Mouse (Mus musculus) testis, postnatal 14 days (tissue): ENCODE measurements around the gene Wiz.
A peak's percentile ranks its signal among the peaks of the same experiment; 100 is the strongest.

ENCODE experiments used
- DNase-seq: peaks from one replicate; pipeline ENCODE4 v3.0.0; 2021; ENCODE audit warnings: low spot score

Wiz gene

DNA sequence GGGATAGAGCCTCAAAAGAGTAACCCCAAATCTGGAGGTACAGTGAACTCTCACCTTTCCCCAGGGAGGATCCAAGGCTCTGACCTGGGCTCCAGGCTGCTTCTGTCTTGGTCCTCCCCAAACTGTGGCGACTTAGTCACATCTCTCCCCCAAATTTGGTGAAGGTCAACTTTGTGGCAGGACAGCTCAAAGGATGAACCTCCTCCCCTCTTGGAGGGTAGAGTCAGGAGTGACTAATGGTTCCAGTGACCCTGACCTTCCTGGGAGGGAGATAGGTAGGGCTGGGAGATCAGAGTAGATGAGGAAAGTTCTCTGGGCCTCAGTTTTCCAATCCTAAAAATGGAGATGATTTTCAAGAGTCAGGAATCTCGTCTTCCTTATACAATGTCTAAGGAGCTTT is 10.5 kb downstream of the Wiz start:
- no peak for DNase-seq

DNA sequence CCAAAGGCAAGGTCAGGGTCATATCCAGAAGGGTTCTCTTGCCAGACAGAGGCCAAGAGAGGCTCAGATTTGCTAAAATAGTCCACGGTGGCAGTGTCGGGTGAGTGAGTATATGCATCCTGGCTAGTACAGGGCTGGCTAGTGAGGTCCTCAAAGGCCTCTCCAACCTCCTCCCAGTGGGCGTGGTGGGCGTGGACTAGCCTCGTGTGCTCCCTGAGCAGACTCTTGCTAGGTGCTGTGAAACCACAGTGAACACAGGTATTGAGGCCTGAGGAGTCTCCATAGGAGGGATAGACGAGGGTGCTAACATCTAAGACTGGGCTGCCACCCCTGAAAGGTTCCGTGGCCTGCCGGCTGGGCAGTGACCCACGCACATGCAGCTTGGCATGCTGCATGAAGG is 12.1 kb downstream of the Wiz start:
- DNase-seq = no peak

DNA sequence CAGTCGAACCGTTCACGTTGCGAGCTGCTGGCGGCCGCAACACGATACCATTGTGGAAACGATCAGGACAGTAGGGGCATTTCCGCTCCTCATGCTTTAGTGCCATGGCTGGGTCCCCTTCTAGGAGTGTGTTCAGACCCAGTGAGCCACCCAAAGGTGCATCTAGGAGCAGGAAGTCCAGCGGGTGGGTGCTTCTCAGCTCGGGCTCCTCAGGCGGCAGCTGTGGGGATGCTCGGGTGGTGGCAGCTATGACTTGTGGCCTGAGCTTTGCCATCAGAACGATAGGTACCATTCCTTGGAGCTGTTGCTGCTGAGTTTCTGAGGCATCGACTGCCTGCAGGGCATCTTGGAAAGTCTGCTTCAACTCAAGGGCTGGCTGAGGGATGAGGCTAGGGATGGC is 12.8 kb downstream of the Wiz start:
- no peak for DNase-seq

DNA sequence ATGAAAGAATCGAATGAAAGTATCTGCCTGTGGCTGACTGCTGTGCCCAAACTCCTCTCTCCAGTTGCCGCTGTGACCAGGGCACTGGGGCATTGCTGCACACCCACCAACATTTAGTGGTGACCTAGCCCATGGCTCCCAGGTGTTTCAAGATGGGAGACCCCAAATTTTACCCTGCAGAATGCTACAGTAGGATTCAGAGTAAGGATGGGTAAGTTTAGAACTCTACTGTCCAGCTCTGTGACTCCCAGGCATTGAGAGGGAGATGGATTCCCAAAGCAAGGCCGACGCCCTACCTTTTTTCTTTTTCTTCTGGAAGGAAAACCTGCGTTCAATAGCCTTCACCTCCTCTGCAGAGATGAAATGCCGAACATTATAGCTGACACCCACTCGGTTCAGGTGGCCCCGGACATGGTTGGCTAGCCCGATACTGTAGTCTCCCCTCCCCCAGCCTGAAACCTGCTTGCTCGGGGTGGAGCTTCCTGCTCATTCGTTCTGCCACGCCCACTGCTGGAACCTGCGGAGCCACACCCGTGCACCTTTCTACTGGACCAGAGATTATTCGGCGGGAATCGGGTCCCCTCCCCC is 20.2 kb downstream of the Wiz start:
- DNase-seq = no peak

DNA sequence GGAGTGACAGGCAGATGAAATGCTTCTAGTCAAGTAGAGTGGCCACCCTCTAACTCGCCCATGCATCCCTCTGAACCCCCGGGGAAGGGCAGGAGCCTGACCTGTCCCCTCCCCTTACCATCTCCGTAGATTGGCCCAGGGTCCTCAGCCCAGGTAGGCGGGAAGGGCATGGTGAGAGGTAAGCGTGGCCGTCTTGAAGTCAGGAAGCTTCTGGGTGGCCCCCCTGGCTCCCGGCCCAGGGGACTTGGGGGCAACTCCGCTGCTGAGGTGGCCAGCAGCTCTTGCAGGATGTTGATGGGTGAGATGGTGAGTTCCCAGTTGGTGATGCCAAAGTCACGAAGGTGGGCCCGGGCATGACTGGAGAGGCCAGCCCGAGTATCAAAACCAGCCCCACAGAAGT is 21.5 kb downstream of the Wiz start:
- no peak for DNase-seq

DNA sequence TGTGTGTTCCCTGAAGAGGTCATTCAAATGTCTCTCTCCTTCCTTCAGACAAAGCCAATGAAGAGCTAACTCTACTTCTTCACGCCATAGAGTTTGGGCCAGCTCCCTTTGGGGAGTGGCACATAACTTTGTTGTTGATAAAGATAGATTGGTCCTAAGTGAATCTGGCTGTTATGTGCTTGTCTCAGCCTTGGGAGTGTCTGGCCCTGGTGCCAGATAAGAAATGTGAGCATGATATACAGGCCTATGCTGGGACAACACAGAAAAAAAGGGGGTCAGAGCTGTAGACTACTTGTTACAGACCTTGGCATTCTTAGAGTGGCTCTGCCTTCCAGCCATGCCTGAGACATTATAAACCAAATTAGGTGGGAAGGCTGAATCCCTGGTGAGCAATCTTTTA is 23.9 kb downstream of the Wiz start:
- no peak for DNase-seq

DNA sequence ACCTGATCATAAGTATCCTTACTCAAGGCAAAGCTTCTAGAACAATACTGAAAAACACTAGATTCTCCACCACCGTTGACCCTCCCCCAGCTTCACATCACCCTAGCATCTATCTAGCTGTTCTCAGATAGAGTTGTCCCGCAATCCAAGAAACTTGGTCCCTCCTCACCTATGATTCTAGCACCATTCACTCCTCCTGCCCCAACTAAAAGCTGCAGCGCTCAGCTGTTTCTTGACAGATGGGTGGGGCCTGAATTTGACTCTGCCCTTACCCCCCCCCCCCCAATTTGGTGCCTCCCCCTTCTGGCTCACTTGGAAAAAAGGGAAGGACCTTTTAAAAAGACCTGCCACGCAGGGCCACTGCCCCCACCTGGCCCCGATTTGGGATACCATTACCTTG is 24.4 kb downstream of the Wiz start:
- DNase-seq = no peak

DNA sequence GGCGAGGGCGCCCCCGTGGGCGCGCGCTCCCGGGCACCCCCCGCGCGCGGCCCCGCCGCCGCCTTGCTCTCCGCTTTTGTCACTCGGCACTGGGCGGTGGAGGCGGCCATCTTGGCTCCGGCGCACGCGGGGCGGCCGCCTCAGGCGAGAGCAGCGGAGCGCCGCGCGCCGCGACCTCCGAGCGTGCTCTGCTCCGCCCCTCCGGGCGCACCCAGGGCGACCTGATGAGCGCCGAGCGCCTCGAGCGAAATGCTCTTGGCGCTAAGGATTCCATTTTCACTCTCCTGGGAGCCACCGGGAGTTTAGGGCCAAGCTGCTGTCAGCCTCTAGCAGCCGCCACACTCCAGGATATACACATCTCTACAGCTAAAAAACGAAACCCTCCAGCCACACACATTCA is 24.9 kb downstream of the Wiz start:
- peak; percentile 92 for DNase-seq

DNA sequence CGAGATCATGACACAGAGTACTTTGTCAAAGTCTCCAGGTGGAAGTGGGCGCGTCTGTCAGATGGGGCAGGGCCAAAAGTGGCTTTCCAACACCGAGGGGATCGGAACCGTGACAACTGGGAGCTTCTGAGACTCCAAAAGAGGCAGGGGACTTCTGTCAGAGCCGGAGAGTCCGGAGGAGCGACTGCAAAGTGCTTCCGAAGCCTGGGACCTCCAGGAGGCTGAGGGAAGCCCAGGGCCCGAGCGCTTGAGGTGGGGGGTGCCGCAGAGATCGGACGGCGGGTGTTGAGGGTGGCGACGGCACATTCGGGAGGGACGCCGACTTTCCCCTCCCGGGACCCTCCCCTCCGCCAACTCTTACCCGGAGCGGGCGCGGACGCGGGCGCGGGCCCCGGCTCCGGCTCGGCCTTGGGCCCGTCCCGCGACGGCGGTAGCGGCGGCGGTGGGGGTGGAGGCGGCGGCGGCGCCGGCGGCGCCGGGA is 25.4 kb downstream of the Wiz start:
- DNase-seq = peak; percentile 54

DNA sequence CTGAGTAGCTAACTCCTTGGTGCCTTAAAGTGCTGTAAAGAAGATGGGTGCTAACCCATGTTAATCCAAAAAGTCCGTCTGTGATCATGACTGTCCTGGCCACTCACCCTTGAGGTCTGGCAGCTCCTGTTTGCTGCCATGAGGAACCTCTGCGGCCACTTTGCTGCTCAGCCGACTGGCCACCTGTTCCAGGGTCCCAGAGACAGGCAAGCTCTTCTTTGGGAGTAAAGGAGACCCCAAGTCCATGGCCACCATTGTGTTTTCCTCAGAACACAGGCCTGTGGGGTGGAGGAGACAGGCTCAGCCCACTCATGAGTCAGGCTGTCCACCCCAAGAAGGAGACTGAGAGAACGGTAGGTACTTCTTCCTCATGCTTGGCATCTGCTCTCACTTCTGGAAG is 26.6 kb downstream of the Wiz start:
- no peak for DNase-seq

DNA sequence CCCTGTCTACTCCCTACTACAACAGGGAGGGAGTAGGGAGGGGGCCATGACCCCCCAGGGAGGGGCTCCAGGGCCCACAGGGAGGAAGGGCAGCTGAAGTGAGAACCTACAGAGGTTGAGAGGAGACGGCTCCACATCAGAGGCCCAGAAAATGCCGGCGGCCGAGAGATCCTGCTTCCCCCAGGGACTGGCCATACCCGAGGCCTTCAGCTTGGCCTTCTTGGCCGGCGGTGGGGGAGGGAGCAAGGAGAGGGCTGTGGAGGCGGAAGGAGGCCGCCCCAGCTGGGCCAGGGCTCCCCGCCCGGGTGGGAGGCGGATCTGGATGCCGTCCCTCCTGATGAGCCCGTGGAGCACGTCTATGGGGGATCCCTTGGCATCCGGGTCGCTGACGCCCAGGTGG is 29.3 kb downstream of the Wiz start:
- DNase-seq = no peak

DNA sequence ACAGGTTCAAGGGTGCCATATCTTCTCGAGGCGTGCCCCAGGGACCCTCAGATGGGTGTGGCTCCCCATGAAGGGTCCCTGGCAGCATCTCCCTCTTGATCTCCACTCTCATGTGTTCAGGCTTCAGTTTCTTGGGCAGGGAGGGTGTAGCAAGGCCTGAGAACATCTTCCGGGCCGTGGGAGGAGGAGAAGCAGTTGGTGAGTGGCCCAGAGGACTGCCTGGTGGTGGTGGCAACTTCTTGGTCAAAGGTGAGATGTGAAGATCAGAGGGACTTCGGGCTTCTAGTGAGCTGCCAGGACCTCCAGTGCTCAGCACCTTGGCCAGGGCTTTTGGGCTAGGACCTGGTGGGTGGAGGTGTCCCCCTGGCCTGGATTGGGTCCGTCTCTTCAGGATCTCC is 30.3 kb downstream of the Wiz start:
- DNase-seq = no peak

DNA sequence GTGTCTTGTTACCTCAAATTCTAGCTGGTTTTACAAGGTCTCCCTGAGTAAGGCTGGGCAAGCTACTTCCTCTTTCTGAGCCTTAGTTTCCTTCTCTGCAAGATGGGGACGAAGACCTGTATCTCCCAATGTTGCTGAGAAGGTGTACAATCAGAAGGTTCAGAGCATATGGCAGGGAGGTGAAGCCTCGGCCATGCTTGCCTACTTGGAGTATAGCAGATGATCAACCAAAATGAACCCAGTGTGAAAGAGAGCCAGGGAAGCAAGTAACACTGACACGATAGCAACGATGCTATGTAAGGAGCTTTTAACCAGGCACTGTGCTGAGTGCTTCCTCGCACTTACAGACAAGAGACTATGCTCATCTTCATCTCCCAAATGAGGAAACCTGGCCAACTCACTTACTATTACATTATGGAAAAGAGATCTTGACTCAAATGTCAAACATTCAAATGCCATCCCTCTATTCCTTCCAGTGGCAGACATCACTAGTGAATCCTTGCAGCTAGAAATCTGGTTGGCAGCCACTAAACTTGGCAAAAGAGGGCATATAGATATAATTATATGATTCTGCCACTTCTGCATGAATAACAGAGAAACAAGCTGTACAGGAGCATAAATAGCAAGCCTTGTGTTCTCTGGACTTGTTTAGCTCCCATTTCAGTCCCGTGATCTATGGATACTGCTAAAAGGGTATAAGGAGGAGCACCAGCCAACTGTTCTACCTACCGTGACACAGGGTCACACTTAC is 30.9 kb downstream of the Wiz start:
- DNase-seq = no peak

DNA sequence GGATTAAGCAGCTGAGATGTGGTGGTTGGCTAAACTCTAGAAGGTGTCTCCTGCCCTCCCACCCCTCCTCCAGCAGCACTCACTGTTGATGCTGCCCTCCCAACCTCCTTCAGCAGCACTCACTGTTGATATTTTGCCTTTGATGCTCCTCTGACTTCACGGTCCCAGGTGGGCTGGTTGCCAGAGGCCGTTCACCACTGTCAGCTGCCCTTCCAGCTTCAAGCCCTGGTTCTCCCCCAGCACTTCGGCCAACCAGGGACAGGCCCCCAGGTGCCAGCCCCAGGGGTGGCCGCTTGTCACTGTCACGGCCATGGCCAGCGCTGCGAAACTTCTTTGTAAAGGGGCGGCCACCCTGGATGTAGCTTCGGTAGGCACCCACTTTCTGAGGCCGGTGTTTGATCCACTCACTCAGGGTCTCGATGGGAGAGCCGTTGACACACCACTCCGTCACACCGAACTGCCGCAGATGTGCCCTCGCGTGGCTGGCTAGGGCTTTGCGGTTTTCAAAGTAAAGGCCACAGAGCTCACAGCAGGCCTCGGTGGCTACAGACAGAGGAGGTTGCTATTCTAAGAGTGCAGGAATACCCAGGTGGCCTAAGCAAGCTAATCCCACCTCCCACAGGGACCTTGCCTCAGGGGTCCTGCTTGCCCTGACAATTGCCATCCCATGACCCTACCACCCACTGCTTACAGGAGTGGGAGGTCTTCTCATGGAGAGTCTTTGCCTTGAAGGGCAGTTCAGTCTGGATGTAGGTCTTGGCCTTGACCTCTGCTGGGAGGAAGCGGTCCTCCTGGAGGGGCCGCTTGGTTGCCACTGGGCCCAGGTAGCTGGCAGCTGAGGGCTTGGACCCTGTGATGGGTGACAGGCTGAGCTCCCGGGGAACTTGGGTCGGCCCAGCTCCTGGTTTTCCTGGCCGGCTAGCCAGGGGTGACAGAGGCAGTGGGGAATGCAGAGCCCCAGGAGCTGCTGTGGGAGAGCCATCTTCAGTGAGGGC is 32.2 kb downstream of the Wiz start:
- DNase-seq = no peak

DNA sequence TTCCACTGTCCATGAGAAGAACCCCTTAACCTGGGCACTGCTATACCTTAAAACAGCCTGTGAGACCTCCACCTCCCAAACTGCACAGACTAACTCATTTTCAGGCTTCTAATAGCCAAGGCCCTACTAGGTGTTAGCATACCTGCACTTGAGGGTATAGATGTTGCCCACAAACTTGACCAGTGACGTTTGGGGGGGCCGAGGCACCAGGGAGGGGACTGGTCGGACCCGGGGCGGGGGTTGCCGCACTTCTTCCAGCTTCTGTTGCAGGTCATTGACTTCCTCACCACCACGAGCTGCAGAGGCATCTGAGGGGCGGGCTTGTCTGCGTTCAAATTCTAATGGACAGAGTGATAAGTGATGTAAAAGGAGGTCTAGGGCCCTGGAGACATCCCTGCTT is 33.0 kb downstream of the Wiz start:
- DNase-seq = no peak

DNA sequence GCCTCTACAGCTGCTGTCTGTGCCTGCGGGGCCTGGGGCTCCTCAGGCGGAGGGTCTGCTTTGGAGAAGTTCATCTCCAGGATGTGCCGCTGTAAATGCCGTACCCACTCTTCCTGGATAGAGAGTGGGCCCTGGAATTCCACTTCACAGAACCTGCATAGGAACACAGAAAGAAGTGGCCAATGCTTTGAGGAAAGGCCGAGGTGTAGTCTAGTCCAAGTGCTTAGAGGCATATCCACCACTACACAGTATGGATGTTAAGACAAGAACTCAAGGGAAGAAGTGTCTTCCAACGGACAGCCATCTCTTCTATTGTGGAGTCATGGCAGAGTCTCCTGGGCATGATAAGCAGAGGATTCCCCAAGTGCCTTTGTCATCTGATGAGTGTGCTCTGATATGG is 34.2 kb downstream of the Wiz start:
- no peak for DNase-seq

DNA sequence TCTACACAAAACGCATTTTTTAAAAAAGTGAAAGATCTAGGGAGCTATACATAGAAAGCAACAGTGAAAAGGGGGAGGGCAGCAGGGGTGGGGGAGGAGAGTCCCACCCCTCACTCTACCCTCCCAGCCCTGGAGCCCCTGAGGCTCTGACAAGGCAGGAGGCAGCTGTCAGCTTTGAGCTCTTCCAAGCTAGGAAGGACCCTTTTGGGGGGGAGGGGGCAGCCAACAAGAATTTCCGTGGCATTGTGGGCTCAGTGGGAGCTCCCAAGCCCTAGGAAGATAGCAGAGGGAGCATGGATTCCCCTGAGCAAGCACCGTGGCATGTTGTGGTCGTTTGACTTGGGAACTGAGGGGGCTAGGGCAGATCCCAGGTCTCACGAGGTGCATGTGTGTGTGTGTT is 35.0 kb downstream of the Wiz start:
- no peak for DNase-seq

DNA sequence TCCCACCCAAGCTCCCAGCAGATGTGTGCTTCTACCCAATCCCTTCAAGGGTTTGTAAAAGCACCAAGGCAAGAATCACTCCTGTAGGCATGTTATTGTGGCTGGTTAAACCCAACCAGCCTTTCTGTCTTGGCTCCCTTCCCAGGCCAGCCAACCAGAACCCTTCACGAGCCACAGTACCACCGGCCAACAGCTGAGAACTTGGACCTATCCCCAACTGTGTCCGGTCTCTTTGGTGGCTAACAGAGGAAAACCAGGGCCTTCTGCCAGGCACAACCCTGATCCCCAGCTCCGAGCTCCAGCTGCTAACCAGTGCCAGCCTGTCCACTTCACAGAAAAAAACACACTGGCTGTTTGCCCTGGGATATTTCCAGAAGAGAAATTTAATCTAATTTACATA is 35.5 kb downstream of the Wiz start:
- DNase-seq = no peak

DNA sequence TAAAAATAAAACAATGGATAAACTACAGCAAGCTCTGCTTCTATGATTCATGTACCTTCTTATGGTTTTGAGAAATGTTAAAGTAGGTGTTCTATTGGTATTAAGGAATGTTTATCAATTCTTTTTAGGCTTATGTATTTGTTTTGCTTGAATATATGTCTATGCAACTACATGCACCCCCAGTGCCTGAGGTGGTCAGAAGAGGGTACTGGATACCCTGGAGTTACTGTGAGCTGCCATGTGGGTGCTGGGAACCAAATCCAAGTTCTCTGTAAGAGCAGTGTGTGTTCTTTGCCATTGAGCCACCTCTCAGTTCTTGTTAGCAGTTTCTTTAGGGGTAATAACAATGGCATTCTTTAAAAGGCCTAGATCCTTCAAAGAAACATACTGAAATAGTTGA is 37.5 kb downstream of the Wiz start:
- DNase-seq = no peak

DNA sequence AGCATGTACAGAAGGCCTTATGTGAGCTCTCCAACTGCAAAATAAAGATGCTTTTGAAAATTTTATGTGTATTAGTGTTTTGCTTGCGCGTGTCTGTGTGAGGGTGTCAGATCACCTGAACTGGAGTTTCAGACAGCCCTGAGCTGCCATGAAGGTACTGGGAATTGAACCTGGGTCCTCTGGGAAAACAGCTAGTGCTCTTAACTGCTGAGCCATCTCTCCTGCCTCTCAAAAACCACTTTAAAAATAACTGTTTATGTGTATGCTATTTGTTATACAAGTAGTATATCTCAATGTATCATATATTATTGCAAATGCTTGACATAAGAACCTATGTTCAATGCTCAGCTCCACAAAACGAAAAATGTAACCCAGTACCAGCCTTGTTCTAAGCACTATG is 38.0 kb downstream of the Wiz start:
- no peak for DNase-seq

DNA sequence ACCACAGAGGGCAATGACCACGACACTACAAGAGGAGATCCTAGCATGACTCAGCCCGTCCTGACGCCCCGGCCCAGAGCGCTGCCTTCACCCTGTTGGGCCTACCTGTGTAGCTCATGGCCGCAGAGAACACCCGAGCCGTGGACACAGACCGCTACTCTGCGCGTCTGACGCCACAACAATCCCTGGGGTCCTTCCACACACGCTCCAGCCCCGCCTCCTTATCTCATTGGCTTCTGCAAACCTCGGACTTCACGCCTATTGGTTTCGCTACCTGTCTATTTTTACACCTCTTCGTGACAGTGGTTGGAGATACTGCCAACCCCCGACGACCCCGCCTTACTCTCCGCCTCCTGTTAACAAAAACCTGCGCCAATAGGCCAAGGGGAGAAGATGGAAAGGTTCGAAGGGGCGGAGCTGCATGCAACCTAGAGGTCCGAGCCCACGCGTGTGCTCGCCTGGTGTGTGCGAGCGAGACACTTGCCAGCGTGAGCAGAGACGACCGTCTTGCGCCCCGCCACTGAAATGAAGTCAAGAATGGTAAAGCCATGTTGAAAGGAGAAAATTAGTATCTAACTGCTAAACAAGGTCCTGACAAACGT is 38.8 kb downstream of the Wiz start, which contains the start of gene Akap8l:
Gene Akap8l, minus strand, starts transcription at position 226 of the 602 bp plus-strand sequence.
- DNase-seq = peak; percentile 99

DNA sequence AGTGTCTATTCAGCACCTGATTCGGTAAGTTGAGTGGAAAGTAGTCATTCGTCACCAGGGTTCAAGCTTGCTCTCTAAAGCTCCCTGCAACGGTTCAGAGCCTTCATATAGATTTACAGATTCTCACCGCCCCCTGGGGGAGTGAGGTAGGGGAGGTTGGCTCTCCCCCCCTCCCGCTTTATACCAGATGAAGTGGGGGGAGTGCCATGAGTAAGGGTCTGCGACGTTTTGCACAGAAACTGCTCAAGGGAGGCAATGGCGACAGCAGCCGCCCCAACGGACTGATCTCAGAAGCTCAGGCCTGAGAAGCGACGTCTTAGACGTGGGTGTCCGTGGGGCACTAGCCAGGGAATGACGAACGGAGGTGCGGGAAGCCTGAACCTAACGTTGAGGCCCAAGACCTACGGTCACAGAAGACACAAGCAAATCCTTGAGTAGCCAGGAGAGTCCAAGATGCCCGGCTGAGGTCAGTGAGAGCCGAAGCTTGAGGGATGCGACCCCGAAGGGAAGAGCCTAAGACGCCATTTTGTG is 39.3 kb downstream of the Wiz start:
- no peak for DNase-seq
